Mouse (Mus musculus) lung, adult 2 months (tissue): ENCODE measurements around the gene Rtl1. TPM values are rescaled to one million over a fixed set of nuclear protein-coding genes. Genes with fewer than 3 reads are reported as not detected.

ENCODE experiments used
- DNase-seq: peaks from one replicate; pipeline ENCODE4 v3.0.0; 2022
- H3K4me1 ChIP-seq: fragments of 200-500 bp; 2 replicates; pipeline ENCODE4 v1.6.1; 2011; ENCODE audit warnings: low read length; ENCODE audit not compliant: control insufficient read depth, insufficient read depth
- H3K4me3 ChIP-seq: fragments of 200-500 bp; replicated peaks from 2 replicates; pipeline ENCODE3; 2011; ENCODE audit warnings: low read depth, mild to moderate bottlenecking, control low read depth, low read length; ENCODE audit errors: extremely low read depth
- CTCF ChIP-seq: fragments of 200-500 bp; IDR thresholded peaks from 2 replicates; pipeline ENCODE4 v1.5.1; 2011; ENCODE audit warnings: mild to moderate bottlenecking, low read length, control low read depth; ENCODE audit not compliant: insufficient read depth
- POLR2A ChIP-seq: fragments of 200-500 bp; IDR thresholded peaks from 2 replicates; pipeline ENCODE4 v1.6.1; 2011; ENCODE audit warnings: low read depth, mild to moderate bottlenecking, control low read depth, low read length, borderline replicate concordance; ENCODE audit errors: extremely low read depth
- WGBS: fragments of 180-500 bp; shearing (Covaris S2); methylation state at CpG from one replicate; pipeline ENCODE4 v1.1.7; 2018; 5-methylcytosine and 5-hydroxymethylcytosine counted together
- polyA plus RNA-seq: library from polyadenylated mRNA; depleted of rRNA; stranded (reverse); fragments of >200 nt; gene quantifications from 2 replicates; pipeline ENCODE4 v1.2.3, GENCODE M21; 2012

Gene Rtl1
- polyA plus RNA-seq, 1 experiment = not detected

GRCm38 (mm10) chr12:109612392-109613385 is 12.6 kb upstream of the Rtl1 start:
- WGBS = 40% methylated on average over 34 of the region's 34 CpGs
- no peaks in the 10 kb centered on the region for H3K4me1 ChIP-seq
- TF ChIP-seq CTCF (no peak), POLR2A (no peak)
- no peak overlapping the region for H3K4me3 ChIP-seq
- DNase-seq = no peak

- 51% methylated on average over 13 of the region's 13 CpGs for WGBS
- TF ChIP-seq POLR2A = no peak
- peak; percentile 18; the same call in 1 of the 2 replicates for TF ChIP-seq CTCF
- DNase-seq = no peak
- Histone ChIP-seq H3K4me3 (no peak overlapping the region), H3K4me1 (no peaks in the 10 kb centered on the region)
Measured at GRCm38 (mm10) chr12:109608576-109609440, 8.7 kb upstream of the Rtl1 start.

GRCm38 (mm10) chr12:109607953-109608352 is 7.8 kb upstream of the Rtl1 start:
- whole genome bisulfite sequencing = 57% methylated on average over 9 of the region's 9 CpGs
- H3K4me3 ChIP-seq = no peak overlapping the region
- TF ChIP-seq CTCF = no peak
- no peak for TF ChIP-seq POLR2A
- DNase-seq = no peak
- H3K4me1 ChIP-seq = no peaks in the 10 kb centered on the region

GRCm38 (mm10) chr12:109607191-109607590 is 7.1 kb upstream of the Rtl1 start:
- no peak overlapping the region for H3K4me3 ChIP-seq
- no peaks in the 10 kb centered on the region for H3K4me1 ChIP-seq
- TF ChIP-seq POLR2A (no peak), CTCF (no peak)
- DNase-seq = no peak
- 84% methylated on average over 9 of the region's 9 CpGs for WGBS

GRCm38 (mm10) chr12:109604982-109605721 is 5.0 kb upstream of the Rtl1 start:
- DNase-seq = no peak
- Histone ChIP-seq H3K4me3 (no peak overlapping the region), H3K4me1 (no peaks in the 10 kb centered on the region)
- 67% methylated on average over 16 of the region's 16 CpGs for WGBS
- TF ChIP-seq CTCF (no peak), POLR2A (no peak)

GRCm38 (mm10) chr12:109598551-109599250 is 1.4 kb downstream of the Rtl1 start:
- 51% methylated on average over 12 of the region's 12 CpGs for WGBS
- H3K4me3 ChIP-seq = no peak overlapping the region
- H3K4me1 ChIP-seq = no peaks in the 10 kb centered on the region
- TF ChIP-seq CTCF (no peak), POLR2A (no peak)
- no peak for DNase-seq

- no peak for DNase-seq
- WGBS = 51% methylated on average over 3 of the region's 3 CpGs
- TF ChIP-seq POLR2A = no peak
- TF ChIP-seq CTCF = no peak
- Histone ChIP-seq H3K4me1 (no peaks in the 10 kb centered on the region), H3K4me3 (no peak overlapping the region)
Measured at GRCm38 (mm10) chr12:109596726-109597125, 3.4 kb downstream of the Rtl1 start.

- DNase-seq = no peak
- Histone ChIP-seq H3K4me3 (no peak overlapping the region), H3K4me1 (no peaks in the 10 kb centered on the region)
- 42% methylated on average over 8 of the region's 8 CpGs for WGBS
- TF ChIP-seq POLR2A (no peak), CTCF (no peak)
Measured at GRCm38 (mm10) chr12:109596232-109596631, 3.9 kb downstream of the Rtl1 start.

GRCm38 (mm10) chr12:109595753-109596152 is 4.4 kb downstream of the Rtl1 start:
- H3K4me3 ChIP-seq = no peak overlapping the region
- DNase-seq = peak; percentile 11
- H3K4me1 ChIP-seq = no peaks in the 10 kb centered on the region
- TF ChIP-seq POLR2A = no peak
- no peak for TF ChIP-seq CTCF
- 40% methylated on average over 6 of the region's 6 CpGs for WGBS
